Mouse (Mus musculus): ENCODE data around the gene Slc4a7. TPM values are rescaled to one million over a fixed set of nuclear protein-coding genes. Genes with fewer than 3 reads are reported as not detected.

The Slc4a7 gene
- polyA plus RNA-seq, 1 experiment = 15.6 TPM

DNA sequence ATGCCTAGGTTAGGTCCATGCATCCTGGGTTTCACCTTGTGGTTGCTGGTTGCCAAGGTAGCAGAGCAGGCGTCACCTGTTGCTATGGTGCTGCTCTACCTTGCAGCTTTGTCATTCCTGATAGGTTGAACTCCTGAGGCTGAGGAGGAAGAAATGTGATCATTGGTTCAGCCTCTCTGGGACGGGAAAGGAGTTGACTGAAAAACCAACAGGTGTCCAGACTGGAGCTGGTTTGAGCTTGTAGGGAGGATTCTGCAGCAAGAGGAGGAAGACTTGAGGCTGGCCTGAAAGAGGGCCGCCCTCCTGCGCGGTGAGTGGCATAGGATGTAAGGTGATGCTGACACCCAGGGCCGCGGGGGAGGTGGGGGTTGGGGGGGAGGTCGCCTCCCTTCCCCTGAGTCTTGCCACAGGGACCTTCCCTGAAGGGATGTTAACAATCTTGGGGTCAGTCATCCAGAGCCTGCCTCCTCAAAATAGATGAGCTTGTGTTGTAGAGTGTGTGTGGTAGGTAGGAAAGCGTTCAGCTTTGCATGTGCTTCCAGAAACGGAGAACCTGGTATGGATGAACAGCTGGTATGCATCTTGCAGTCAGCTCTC, 101.9 kb downstream of the Slc4a7 start:
- H3K36me3 ChIP-seq (ENCODE audit: control insufficient read depth, insufficient read depth) = peaks cover 15% of the 10 kb centered on the region
- no peak overlapping the region for H3K4me3 ChIP-seq
- no peaks in the 10 kb centered on the region for H3K79me2 ChIP-seq (ENCODE audit: control insufficient read depth, insufficient read depth)
- H3ac ChIP-seq (ENCODE audit: control insufficient read depth, insufficient read length) = no peak overlapping the region
- no peaks in the 10 kb centered on the region for H3K27me3 ChIP-seq (ENCODE audit: control insufficient read depth, insufficient read depth, insufficient read length)
- no peak overlapping the region for H3K4me2 ChIP-seq (ENCODE audit: low read depth)
- TF ChIP-seq MAX (IDR thresholded peaks at IDR 0.05; ENCODE audit: low read depth) = no peak
- no peak for TF ChIP-seq MYOG (IDR thresholded peaks at IDR 0.05; ENCODE audit: control insufficient read depth in 1 of 3, insufficient read depth in 1 of 3, insufficient read length in 2 of 3, low read depth in 2 of 3)
- TF ChIP-seq POLR2AphosphoS2 (IDR thresholded peaks at IDR 0.05; ENCODE audit: insufficient read length, low read depth) = peak; percentile 58
- no peak for TF ChIP-seq USF1 (IDR thresholded peaks at IDR 0.05; ENCODE audit: low read depth)

DNA sequence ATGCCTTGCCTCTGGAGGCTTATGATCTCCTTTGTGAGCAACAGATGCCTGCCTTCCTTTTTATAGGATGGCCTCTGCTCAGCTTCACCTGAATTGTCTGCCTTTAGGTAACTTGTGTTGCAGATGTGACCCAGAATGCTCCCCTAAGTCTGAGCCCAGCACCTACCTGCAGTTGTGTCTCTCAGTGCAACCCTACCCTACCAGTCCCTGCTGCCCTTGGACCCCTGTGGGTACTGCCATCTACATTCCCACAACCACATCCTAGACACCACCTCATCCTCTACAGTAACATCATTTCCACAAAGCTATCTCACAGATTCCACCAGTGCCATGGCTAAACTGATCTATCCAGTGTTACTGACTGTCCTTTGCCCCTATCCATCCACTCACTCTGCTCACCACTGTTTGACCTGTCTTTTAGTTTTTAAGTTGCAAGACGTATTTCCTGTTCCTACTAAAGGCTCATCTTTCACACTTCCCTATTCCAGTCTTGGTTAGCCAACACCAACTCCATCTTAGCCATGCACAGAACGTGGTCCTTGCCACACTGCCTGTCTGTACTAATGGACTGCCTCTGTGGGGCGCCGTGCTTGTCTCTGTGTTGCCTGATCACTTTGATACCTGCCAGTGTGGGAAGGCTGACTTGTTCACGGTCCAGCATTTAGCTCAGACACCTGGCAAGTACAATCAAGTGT, 102.6 kb downstream of the Slc4a7 start:
- H3K79me2 ChIP-seq (ENCODE audit: control insufficient read depth, insufficient read depth) = no peaks in the 10 kb centered on the region
- TF ChIP-seq POLR2AphosphoS2 (IDR thresholded peaks at IDR 0.05; ENCODE audit: insufficient read length, low read depth) (peak; percentile 42), MAX (IDR thresholded peaks at IDR 0.05; ENCODE audit: low read depth) (no peak), TCF3 (IDR thresholded peaks at IDR 0.05; ENCODE audit: insufficient read length, low read depth) (no peak)
- H3K4me2 ChIP-seq (ENCODE audit: low read depth) = no peak overlapping the region
- no peak overlapping the region for H3ac ChIP-seq (ENCODE audit: control insufficient read depth, insufficient read length)
- H3K36me3 ChIP-seq (ENCODE audit: control insufficient read depth, insufficient read depth) = peaks cover 13% of the 10 kb centered on the region
- H3K27me3 ChIP-seq (ENCODE audit: control insufficient read depth, insufficient read depth, insufficient read length) = no peaks in the 10 kb centered on the region
- H3K4me3 ChIP-seq = no peak overlapping the region

DNA sequence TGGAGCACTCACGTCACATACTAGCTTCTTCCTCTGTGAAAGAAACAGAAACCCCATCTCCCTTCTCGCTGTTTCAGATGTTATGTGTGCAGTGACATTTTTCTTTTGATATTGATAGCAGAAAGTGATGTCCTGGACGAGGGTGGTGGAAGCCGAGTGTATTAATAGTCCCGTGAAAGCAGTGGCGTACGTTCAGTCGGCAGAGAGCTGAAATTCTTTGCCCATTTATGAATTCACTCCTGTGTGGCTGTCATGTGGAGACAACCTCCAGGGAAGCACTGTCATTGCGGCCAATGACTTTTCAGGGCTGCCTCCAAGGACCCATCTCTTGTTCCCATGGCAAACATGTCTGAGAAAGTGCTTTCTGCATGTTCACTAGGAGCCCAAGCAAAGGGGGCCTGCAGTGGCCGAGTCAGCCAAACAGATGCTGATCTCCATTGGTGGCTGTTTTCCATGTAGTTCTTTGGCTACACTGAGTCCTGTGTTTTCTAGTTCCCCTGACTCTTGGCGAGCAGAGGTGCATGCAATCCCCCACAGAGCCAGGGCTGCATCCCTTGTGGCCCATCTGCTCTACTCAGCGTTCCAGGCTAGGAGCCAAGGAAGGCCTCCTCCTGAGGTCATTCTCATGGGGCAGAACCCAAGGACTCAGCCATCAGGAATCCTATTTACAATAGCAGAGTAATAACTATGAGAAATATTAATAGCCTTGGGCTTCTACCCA, 130.6 kb downstream of the Slc4a7 start:
- Histone ChIP-seq H3K36me3 (ENCODE audit: control insufficient read depth, insufficient read depth) (no peaks in the 10 kb centered on the region), H3K79me2 (ENCODE audit: control insufficient read depth, insufficient read depth) (no peaks in the 10 kb centered on the region), H3K4me2 (ENCODE audit: low read depth) (peak overlapping the region; percentile 47), H3K4me3 (no peak overlapping the region), H3K27me3 (ENCODE audit: control insufficient read depth, insufficient read depth, insufficient read length) (no peaks in the 10 kb centered on the region), H3ac (ENCODE audit: control insufficient read depth, insufficient read length) (no peak overlapping the region)
- TF ChIP-seq MYOG (IDR thresholded peaks at IDR 0.05; ENCODE audit: control insufficient read depth in 1 of 3, insufficient read depth in 1 of 3, insufficient read length in 2 of 3, low read depth in 2 of 3) (peak in 1 of 3 experiments; percentile 27), USF1 (IDR thresholded peaks at IDR 0.05; ENCODE audit: low read depth) (no peak), POLR2AphosphoS2 (IDR thresholded peaks at IDR 0.05; ENCODE audit: insufficient read length, low read depth) (no peak), MYOD1 (IDR thresholded peaks at IDR 0.05; ENCODE audit: control insufficient read depth in 1 of 3, insufficient read length in 2 of 3, low read depth in 2 of 3) (peak in 1 of 3 experiments; percentile 34)

GRCm38 (mm10) chr14:14833498-14833897, 131.4 kb downstream of the Slc4a7 start:
- TF ChIP-seq TCF3 (IDR thresholded peaks at IDR 0.05; ENCODE audit: insufficient read length, low read depth) = no peak
- TF ChIP-seq SRF (IDR thresholded peaks at IDR 0.05; ENCODE audit: control insufficient read depth, insufficient read length, low read depth) = no peak
- TF ChIP-seq MYOD1 (IDR thresholded peaks at IDR 0.05; ENCODE audit: control insufficient read depth in 1 of 3, insufficient read length in 2 of 3, low read depth in 2 of 3) = peak in 2 of 3 experiments; percentile 42 to 73
- peak in 2 of 3 experiments; percentile 15 to 53 for TF ChIP-seq MYOG (IDR thresholded peaks at IDR 0.05; ENCODE audit: control insufficient read depth in 1 of 3, insufficient read depth in 1 of 3, insufficient read length in 2 of 3, low read depth in 2 of 3)
- TF ChIP-seq USF1 (IDR thresholded peaks at IDR 0.05; ENCODE audit: low read depth) = no peak
- TF ChIP-seq TCF12 (IDR thresholded peaks at IDR 0.05; ENCODE audit: insufficient read depth, poor library complexity, severe bottlenecking) = no peak
- TF ChIP-seq MAX (IDR thresholded peaks at IDR 0.05; ENCODE audit: low read depth) = no peak
- no peak for TF ChIP-seq POLR2AphosphoS2 (IDR thresholded peaks at IDR 0.05; ENCODE audit: insufficient read length, low read depth)
- no peak for TF ChIP-seq CEBPB (IDR thresholded peaks at IDR 0.05; ENCODE audit: insufficient read depth, poor library complexity, severe bottlenecking)
- H3K36me3 ChIP-seq (ENCODE audit: control insufficient read depth, insufficient read depth) = no peaks in the 10 kb centered on the region
- H3K4me3 ChIP-seq = no peak overlapping the region
- H3K4me2 ChIP-seq (ENCODE audit: low read depth) = no peak overlapping the region
- H3K79me2 ChIP-seq (ENCODE audit: control insufficient read depth, insufficient read depth) = no peaks in the 10 kb centered on the region
- H3ac ChIP-seq (ENCODE audit: control insufficient read depth, insufficient read length) = no peak overlapping the region
- no peaks in the 10 kb centered on the region for H3K27me3 ChIP-seq (ENCODE audit: control insufficient read depth, insufficient read depth, insufficient read length)

DNA sequence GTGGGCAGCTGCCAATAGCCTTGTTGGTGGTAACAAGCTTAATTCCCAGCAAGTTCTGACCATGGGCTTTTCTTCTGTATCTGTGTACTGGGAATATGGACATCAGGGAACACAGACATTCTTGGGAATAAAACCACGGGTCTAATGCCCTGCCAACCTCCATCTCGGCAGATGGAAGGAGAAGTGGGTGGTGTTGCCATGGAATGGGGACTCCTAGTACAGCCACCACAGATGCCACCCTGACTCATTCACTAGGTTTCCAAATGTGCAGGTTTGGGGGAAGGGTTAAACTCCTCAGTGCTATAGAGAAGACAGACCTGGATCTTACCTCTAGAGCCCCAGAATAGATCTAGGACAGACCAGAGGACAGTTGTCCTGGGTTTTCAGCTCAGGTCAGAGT, 132.2 kb downstream of the Slc4a7 start:
- Histone ChIP-seq H3K4me2 (ENCODE audit: low read depth) (no peak overlapping the region), H3K4me3 (no peak overlapping the region)
- TF ChIP-seq TCF12 (IDR thresholded peaks at IDR 0.05; ENCODE audit: insufficient read depth, poor library complexity, severe bottlenecking) (no peak), SRF (IDR thresholded peaks at IDR 0.05; ENCODE audit: control insufficient read depth, insufficient read length, low read depth) (no peak), CEBPB (IDR thresholded peaks at IDR 0.05; ENCODE audit: insufficient read depth, poor library complexity, severe bottlenecking) (no peak), USF1 (IDR thresholded peaks at IDR 0.05; ENCODE audit: low read depth) (no peak), MYOG (IDR thresholded peaks at IDR 0.05; ENCODE audit: control insufficient read depth in 1 of 3, insufficient read depth in 1 of 3, insufficient read length in 2 of 3, low read depth in 2 of 3) (no peak), REST (IDR thresholded peaks at IDR 0.05; ENCODE audit: insufficient read depth, insufficient read length) (no peak), POLR2A (IDR thresholded peaks at IDR 0.05; ENCODE audit: insufficient read length, low read depth) (no peak), E2F4 (IDR thresholded peaks at IDR 0.05; ENCODE audit: insufficient read depth) (no peak)

More for the DNA sequence above, 132.2 kb downstream of the Slc4a7 start:
- no peaks in the 10 kb centered on the region for H3K36me3 ChIP-seq (ENCODE audit: control insufficient read depth, insufficient read depth)
- H3K79me2 ChIP-seq (ENCODE audit: control insufficient read depth, insufficient read depth) = no peaks in the 10 kb centered on the region
- H3K27me3 ChIP-seq (ENCODE audit: control insufficient read depth, insufficient read depth, insufficient read length) = no peaks in the 10 kb centered on the region
- H3ac ChIP-seq (ENCODE audit: control insufficient read depth, insufficient read length) = no peak overlapping the region

Data from myocyte (in vitro differentiated cells).